Mouse (Mus musculus): ENCODE results near the gene Rab35. TPM values are rescaled to one million over a fixed set of nuclear protein-coding genes. Genes with fewer than 3 reads are reported as not detected.

The Rab35 gene
- polyA plus RNA-seq (2015; fragmentation: Nextera tagmentation; extraction: Ambion mirVana): 16.0 and 17.1 TPM in 2 replicates

GRCm38 (mm10) chr5:115631505-115632357, at the start of gene Rab35:
TSS of gene Rab35 (plus strand) at chr5:115631908.

Small RNA genes lying within 50 kb of the gene (microRNA-seq; reads per million reads assigned to microRNA genes)
- gene Mir7030: not detected

Other genes with a start within 250 kb of the Rab35 start
- 0.98 and 1.5 TPM in 2 replicates for gene Msi1, start 202.3 kb upstream of the Rab35 start, polyA plus RNA-seq (2015; fragmentation: Nextera tagmentation; extraction: Ambion mirVana)
- gene Pla2g1b, start 165.6 kb upstream of the Rab35 start, polyA plus RNA-seq (2015; fragmentation: Nextera tagmentation; extraction: Ambion mirVana): not detected in 2 replicates
- gene Sirt4, start 147.2 kb upstream of the Rab35 start, polyA plus RNA-seq (2015; fragmentation: Nextera tagmentation; extraction: Ambion mirVana): 13.6 and 14.6 TPM in 2 replicates
- gene Pxn, start 125.2 kb upstream of the Rab35 start, polyA plus RNA-seq (2015; fragmentation: Nextera tagmentation; extraction: Ambion mirVana): 30.1 and 30.2 TPM in 2 replicates
- 1,280 and 1,369 TPM in 2 replicates for gene Rplp0, start 72.4 kb upstream of the Rab35 start, polyA plus RNA-seq (2015; fragmentation: Nextera tagmentation; extraction: Ambion mirVana)
- 16.3 and 18.2 TPM in 2 replicates for gene Gcn1l1, start 66.7 kb upstream of the Rab35 start, polyA plus RNA-seq (2015; fragmentation: Nextera tagmentation; extraction: Ambion mirVana)
- 12.0 and 15.0 TPM in 2 replicates for gene Bicdl1, start 99.7 kb downstream of the Rab35 start, polyA plus RNA-seq (2015; fragmentation: Nextera tagmentation; extraction: Ambion mirVana)
- gene Cit, start 213.4 kb downstream of the Rab35 start, polyA plus RNA-seq (2015; fragmentation: Nextera tagmentation; extraction: Ambion mirVana): 15.7 and 16.0 TPM in 2 replicates